Mouse (Mus musculus): Measurements from ENCODE around the gene Ccdc9.
"Not testable (repeated sequence)": the region's sequence is repeated elsewhere in the genome, so short reads cannot be mapped to it uniquely, and the experiment has no call there.

Ccdc9 gene

GRCm38 (mm10) chr7:16271139-16271538, 15.5 kb downstream of the Ccdc9 start:
- no peak for DNase-seq (ENCODE audit: low read depth)

GRCm38 (mm10) chr7:16266593-16266992, 20.0 kb downstream of the Ccdc9 start:
- not testable (repeated sequence) for DNase-seq (ENCODE audit: low read depth)

- no peak for DNase-seq (ENCODE audit: low read depth)
Observed at GRCm38 (mm10) chr7:16265856-16266255, 20.7 kb downstream of the Ccdc9 start.

GRCm38 (mm10) chr7:16263843-16264242, 22.8 kb downstream of the Ccdc9 start:
- peak; percentile 29 for DNase-seq (ENCODE audit: low read depth)

- DNase-seq (ENCODE audit: low read depth): peak; percentile 94
Observed at GRCm38 (mm10) chr7:16263015-16263787, 23.4 kb downstream of the Ccdc9 start.

- DNase-seq (ENCODE audit: low read depth): no peak
Observed at GRCm38 (mm10) chr7:16261097-16261496, 25.5 kb downstream of the Ccdc9 start.

- DNase-seq (ENCODE audit: low read depth): no peak
Observed at GRCm38 (mm10) chr7:16259110-16259590, 27.4 kb downstream of the Ccdc9 start, which contains the start of gene C5ar1. C5ar1 (minus strand) TSS chr7:16259540.

GRCm38 (mm10) chr7:16257830-16258229, 28.8 kb downstream of the Ccdc9 start:
- DNase-seq (ENCODE audit: low read depth): no peak

- DNase-seq (ENCODE audit: low read depth): not testable (repeated sequence)
Observed at GRCm38 (mm10) chr7:16255963-16256362, 30.6 kb downstream of the Ccdc9 start.

- no peak for DNase-seq (ENCODE audit: low read depth)
Observed at GRCm38 (mm10) chr7:16254195-16254594, 32.4 kb downstream of the Ccdc9 start.

- no peak for DNase-seq (ENCODE audit: low read depth)
Observed at GRCm38 (mm10) chr7:16250687-16251086, 35.9 kb downstream of the Ccdc9 start.

- DNase-seq (ENCODE audit: low read depth): no peak
Observed at GRCm38 (mm10) chr7:16245958-16246357, 40.6 kb downstream of the Ccdc9 start.

GRCm38 (mm10) chr7:16244067-16244466, 42.5 kb downstream of the Ccdc9 start, which contains the start of gene C5ar2:
C5ar2 (minus strand) TSS chr7:16244154.
- no peak for DNase-seq (ENCODE audit: low read depth)

GRCm38 (mm10) chr7:16242198-16242597, 44.4 kb downstream of the Ccdc9 start:
- no peak for DNase-seq (ENCODE audit: low read depth)

GRCm38 (mm10) chr7:16241787-16242186, 44.8 kb downstream of the Ccdc9 start:
- no peak for DNase-seq (ENCODE audit: low read depth)

GRCm38 (mm10) chr7:16240978-16241303, 45.7 kb downstream of the Ccdc9 start:
- DNase-seq (ENCODE audit: low read depth): no peak

- DNase-seq (ENCODE audit: low read depth): no peak
Observed at GRCm38 (mm10) chr7:16240281-16240977, 46.2 kb downstream of the Ccdc9 start.

GRCm38 (mm10) chr7:16239554-16239997, 47.0 kb downstream of the Ccdc9 start:
- no peak for DNase-seq (ENCODE audit: low read depth)

- no peak for DNase-seq (ENCODE audit: low read depth)
Observed at GRCm38 (mm10) chr7:16229869-16230268, 56.7 kb downstream of the Ccdc9 start.
